Mouse (Mus musculus) megakaryocyte, adult 5-6 weeks (primary cell): ENCODE measurements around the gene Commd9. TPM values are rescaled to one million over a fixed set of nuclear protein-coding genes. Genes with fewer than 3 reads are reported as not detected.

ENCODE experiments used
- ATAC-seq: 2 replicates; pipeline ENCODE4 v1.8.0; 2016; ENCODE audit warnings: mild to moderate bottlenecking, inconsistent platforms; ENCODE audit not compliant: poor library complexity, severe bottlenecking
- total RNA-seq, 2 experiments: library from RNA; stranded (forward) in 1 of 2; stranded (reverse) in 1 of 2; fragments of 153-499, 151-499 nt in 1 of 2; fragments of 221-1000, 200-1000 nt in 1 of 2; gene quantifications; 2 replicates each; pipeline versions ENCODE4 v1.2.3 to v1.2.4; 2015 to 2017

Gene Commd9
- total RNA-seq (2015) (7.9 and 9.0 TPM in 2 replicates), total RNA-seq (2017) (49.2 and 68.2 TPM in 2 replicates)

DNA sequence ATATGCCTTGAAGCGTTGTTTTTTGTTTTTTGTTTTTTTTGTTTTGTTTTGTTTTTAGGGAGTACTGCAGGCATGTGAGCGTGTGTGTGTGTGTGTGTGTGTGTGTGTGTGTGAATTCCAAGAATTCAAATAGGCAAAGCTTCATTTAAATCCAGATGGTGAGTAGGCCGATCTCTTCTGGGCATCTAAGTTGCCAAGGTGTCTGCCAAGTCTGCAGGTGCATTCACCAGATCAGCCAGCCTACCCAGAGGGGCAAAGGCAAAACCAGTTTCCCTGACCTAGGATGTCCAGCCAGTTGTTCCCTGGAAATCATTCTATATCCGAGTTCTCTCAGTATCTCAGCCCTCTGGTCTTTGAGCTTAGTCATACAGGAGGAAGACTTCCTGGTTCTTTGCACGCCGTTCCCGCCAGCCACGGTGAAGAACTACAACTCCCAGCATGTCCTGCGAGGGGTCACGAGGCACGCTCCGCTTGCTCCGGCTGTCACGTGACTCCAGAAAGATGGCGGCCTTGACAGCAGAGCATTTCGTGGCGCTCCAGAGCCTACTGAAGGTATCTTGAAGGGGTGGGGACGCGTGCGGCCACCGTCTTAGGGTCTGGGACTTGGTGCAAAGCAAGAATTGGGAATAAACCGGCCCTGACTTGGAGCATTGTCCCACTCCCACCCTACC, at the start of gene Commd9:
Gene Commd9 (plus strand): TSS at position 480 of the 671 bp plus-strand sequence.
- peak; percentile 92 for ATAC-seq

DNA sequence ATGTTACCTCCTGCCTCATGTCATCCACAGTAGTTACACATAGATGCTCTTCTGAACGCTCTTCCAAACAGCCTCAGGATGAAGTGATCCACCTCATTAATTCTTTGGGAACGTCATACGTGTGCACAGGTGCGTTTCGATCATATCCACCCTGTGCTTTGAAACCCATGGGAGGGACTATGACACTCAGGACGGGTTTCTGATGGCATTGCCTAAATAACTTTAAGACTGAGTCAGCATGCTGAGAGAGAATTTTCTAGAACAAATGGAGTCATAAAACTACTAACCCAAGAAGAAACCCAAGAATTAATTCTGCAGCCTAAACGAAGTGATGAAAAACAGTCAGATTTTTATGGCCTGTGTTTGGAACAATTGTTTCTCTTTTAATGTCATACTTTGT, 43.3 kb upstream of the Commd9 start:
- no peak for ATAC-seq

DNA sequence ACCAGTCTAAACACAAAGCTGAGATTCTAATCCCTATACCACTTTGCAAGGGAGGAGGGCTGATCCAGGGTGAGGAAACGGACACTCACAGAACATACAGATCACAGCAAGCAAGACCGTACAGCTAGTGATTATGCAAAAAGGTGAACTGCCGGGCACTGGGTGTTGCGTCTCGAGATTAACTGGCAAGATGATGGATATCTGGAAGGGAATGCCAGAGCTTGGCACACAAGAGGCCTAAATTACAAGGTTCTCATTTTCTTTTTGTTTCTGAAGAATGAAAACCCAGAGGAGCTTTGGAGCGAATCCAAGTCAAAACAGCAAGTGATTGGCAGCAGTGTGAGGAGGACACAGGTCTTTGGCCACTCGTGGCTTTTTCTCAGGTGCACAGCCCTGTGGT, 31.3 kb upstream of the Commd9 start:
- no peak for ATAC-seq

DNA sequence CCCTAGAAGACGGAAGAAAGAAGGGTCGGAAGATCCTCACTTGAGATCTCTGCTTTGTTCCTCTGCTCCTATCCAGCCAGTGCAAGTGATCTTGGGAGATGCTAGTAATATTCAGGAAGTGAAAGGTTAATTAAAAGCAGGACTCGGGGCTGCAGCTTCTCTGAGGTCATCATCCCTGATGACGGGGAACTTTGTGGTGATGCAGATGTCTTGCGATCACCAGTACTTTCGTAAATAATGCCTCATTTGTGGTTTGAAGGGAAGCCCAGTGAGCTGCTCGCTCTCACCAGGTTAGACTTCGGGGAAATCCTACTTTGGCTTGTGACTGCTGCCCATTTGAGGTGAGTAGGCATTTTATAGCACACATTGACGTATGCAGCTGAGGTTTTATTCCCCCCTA, 29.9 kb upstream of the Commd9 start:
- ATAC-seq = peak; percentile 40; the same call in 1 of the 2 replicates

DNA sequence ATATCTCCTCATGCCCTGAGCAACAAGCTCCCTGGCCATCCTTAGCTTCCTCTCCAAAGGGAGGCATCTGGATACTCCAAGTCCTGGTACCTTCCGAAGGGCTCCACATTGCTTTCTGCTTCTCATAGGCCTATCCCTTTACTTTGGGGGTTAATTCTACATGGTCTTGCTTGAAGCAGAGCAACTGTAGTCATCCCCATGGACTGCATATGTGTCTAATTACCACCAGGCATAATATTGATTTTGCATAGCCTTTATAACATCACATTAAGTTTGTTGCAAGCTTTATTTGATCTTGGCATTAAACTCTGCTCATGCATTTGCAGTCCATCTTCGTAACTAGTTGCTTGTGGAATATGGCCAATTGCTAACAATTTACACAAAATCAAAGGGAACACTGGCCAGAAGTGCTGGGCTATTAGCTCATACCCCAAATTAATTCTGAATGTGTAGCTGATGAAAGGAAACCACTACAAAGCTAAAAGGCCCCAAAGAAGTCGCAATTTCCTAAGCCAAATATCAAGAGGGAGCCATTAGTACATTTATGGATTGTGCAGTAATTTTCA, 25.0 kb upstream of the Commd9 start:
- ATAC-seq = no peak

DNA sequence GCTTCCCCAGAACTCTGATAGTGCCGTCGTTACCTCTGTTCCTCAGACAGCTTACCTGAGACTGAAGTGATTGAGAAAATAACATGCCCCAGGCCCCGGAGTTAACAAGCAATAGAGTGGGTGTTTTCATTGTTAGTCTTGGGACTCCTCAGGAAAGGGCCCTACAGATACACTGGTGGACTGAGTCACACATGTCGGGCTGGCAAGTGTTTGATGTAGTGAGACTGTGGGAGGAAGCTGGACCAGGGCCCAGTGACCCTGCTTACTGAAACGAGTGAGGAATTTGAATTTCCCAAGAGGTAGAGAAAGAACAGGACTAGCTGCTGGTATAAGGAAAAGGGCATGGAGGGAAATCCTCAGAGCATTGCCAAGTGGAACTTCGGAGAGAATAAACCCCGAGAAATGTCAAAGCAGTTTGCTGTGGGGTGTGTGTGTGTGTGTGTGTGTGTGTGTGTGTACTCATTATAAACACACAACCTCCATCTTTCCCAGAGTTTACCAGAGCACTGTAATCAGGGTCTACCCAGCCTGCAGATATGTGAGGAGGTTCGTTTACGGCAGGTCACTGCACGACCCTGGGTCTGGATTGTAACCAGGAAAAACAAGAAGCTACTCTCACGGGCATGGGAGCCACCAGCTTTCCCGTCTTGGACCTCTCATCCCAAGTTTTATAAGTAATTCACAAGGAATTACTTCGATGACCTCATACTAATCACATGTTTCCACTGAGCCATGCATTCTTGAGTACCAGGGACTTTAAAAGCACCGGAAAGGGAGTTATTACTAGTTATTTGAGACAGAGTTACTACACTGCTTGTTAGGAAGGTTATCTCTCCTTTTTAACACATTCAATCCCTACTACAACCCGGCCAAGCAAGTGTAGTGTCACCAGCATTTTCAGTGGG, 23.6 kb upstream of the Commd9 start:
- ATAC-seq = no peak

DNA sequence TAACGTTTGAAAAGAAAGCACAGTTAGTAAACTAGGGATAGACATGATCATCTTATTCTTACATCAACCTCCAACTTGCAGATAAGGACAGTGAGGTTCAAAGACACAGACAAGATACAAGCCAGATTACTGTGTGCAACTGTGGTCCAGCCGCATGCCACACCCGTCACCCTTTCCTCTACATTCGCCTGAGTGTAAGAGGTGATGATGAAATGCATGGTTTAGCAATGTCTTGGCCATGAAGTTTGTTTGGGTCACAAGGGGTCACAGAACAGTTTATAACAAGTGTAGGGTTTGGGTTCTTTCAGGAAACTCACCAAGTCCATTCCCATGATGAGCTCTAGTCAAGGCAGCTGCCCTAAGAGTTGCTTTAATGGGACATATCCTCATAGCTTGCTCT, 17.4 kb upstream of the Commd9 start:
- ATAC-seq = peak; percentile 95

DNA sequence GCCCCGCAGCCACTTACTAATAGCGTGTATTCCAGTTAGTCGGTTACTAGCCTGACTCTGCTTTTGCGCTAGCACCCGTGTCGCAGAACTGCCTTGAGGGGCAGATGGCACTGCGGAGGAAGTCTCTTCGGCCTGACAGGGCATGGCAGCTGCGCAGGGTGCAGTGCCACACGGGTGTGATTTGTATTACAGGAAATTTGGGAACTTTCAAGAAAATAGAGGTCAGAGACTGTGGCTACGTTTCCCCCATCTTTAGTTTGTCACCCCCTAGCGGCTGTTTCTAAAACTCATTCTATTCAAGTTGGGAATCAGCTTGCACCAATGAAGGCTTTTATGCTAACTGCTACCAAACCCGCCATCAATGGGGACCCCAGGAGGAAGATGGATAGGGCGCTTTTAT, 14.9 kb upstream of the Commd9 start:
- peak; percentile 69 for ATAC-seq

DNA sequence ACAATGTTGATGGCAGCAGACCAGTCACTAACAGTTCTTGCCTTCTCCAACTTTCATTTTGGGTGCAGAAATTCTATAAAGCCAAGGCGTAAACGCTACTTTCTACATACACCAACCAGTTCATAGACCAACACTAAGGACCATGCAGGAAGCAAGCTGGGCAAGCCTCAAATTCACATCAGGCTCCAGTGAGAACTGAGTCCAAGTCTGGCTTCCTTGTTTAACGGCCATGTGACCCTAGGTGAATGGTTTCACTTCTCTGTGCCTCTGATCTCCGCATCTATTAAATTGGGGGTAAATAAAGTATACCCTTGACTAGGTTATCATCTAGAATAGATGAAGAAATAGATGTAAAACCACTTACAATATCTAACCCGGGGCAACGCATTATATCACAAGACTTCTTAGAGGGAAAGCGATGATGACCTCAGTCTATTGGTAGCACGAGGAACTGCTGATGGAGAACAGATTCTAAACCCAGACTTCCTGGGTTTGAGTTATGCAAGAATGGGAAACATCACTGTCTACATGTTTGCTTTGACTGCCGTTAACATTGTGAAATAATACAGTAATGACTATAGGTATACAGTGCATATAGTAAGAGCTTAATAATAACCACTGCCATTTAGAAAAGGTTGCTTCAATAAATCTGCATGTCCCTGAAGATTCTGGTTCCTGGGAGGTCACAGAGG, 4.4 kb upstream of the Commd9 start:
- ATAC-seq = peak; percentile 61

DNA sequence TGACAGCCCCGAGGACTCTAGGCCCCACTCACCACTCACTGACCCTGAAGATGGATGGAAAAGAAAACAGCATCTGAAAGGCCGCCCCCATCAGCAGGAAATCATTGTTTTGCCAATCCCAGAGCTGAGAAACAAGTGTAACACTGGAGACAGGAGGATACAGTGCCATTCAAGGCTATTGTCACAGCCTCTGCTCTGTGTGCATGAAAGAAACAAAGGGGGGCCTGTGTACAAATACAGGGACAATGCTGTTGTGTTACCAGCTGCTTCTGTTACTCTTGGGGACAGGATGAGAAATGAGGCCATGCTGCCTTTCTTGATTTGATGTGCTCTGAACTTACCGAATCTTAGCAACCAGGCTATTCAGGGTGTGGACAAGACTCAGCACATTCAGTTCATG, 3.0 kb upstream of the Commd9 start, which contains the start of gene Prr5l:
Gene Prr5l (minus strand): TSS at position 30 of the 400 bp plus-strand sequence.
- no peak for ATAC-seq

DNA sequence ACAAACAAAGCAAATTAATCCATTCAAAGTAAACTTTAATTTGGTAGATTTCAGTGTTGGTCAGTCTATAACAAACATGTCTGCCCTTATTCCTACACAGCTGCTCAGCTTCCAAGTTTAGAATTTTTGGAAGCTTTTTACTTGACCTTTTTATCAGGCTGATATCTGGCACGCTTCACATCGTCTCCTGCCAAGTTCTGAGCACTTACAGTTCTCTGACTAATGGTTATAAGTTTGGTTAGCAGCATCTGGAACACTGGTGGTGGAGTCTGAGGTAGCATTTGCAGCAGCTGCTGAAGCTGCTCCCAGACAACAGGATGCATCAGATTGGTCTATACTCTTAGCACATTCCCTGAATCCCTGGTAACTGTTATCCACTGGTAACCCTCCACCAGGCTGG, 1.8 kb upstream of the Commd9 start:
- ATAC-seq = no peak

DNA sequence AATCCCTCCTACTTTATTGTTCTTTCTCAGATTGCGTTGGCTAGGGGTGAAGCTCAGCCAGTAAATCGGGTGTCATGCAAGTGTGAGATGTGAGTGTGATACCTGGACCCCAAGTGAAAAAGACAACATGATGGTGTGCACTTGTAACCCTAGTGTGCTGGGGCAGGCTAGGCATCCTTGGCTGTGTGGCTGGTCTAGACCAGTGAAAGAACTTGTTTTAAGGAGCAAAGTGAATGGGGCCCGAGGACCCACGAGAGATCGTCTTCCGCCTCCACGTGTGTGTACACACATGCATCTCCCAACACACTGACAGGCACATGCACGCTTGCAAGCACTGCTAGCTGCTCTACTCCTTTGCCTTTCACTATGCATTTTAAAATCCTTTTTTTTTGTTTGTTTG, 2.8 kb downstream of the Commd9 start:
- ATAC-seq = no peak

DNA sequence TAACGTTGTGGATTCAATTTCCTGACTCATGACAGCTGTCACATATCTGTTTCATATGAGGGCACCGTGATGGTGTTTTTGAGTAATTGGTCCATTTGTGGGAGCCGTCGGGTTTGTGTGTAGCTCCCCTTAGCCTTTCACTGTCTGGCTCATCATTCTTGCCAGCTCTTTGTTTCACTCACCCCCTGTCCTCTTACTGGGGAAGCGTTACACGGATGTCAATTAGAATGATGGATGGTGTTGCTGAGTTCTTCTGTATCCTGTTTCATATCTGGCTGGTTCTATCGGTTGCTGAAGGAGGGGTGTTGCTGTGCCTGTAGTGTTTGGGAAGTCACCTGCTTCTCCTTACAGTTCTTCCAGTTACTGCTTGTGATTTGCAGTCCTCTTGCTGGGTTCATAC, 5.1 kb downstream of the Commd9 start:
- ATAC-seq = no peak

DNA sequence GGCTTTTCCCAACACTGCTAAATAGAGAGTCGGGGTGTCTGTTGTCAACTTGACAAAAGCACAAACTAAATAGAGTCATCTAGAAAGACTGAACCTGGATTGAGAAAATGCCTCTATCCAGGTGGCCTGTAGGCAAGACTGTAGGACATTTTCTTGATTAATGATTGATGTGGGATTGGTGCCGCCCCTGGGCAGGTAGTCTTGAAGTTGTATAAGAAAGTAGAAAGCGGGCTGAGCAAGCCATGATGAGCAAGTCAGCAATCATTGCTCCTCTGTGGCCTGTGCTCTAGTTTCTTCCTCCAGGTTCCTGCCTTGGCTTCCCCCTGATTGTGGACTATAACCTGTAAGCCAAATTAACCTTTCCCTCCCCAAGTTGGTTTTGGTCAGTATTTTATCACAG, 8.1 kb downstream of the Commd9 start:
- no peak for ATAC-seq

DNA sequence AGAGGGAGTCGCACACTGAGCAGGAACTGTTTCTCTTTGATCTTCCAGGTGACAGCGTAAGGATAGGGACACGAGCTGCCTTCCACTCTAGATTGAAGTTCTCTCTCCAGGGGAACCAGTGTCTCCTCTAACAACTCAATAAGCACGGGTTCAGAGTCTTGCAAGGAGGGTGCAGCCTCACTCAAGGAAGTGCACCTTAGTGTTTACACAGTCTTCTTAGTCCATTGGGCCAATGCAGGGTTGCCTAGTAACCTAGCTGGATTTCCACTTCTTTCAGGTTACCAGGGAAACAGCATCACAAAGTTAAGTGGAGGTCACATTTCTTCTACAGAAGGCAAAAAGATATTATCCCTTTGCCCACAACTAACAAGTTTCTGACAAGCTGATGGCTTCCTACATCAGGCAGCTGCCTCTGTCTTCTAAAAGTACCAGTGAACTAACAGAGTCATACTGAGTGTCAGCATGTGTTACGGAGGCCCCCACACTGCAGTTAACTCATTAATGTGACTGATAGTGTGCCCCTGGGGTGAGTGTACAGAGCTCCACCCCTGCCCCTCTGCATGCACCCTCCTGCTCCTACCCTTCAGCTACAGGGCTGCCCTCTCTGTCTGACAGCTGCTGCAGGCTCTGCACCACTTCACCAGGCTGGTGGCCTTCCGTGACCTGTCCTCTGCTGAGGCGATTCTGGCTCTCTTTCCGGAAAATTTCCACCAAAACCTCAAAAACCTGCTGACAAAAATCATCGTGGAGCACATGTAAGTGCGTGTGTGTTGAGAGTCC, 10.6 kb downstream of the Commd9 start:
- ATAC-seq = no peak

DNA sequence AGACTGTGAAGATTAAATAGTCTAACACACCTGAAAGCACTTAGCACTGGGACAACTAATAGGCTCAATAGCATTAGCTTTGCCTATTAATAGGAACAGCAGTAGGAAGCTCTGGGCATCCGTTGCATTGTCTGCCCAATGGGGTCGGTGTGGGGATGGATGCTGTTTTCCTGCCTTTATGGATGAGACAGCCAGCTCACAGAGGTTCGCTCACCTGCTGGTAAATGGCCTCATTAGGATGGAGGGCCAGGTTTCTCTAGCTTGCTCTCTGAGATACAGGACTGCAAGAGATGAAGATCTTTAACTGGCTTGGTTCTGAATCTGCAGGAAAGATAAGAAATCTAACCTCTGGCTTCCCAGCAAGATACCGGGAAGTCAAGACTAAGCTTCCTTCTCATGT, 16.1 kb downstream of the Commd9 start:
- ATAC-seq = no peak

DNA sequence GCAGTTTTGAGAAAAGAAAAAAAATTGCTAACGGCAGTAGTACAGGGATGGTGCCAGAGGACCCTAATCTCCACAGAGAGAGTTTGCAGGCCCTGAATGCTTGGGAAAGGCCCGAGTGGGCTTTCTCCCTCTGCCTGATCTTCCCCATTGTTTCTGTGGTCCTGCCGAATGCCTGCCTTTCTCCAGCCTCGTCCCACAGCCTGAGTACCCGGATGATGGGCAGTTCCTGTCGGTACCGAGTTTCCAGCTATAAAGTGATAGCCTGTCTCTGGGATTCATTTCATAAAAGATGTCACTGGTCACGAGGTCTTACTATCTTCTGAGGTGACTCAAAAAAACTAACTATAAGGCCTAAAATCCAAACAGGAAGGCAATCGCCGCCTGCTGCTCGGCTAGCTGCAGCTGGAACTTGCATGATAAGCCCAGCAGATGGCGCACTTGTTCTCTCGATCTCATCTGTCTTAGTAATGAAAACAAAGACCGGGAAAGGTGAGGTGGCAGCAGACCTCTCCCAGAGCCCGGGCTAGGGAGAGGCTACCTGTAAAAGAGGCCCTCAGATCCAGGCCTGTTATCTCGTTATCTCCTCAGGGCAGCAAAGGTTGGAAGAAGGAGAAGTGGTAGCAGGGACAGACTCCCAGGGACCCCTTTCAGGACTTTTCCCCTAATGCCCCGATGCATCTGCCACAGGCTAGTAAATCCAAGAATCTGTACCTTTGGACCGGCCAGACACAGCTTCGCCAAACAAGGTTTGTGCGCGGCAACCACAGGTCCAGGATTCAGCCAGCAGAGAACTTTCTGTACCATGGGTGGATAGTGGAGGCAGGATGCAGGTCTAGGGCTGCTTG, 19.7 kb downstream of the Commd9 start:
- ATAC-seq = peak; percentile 88

DNA sequence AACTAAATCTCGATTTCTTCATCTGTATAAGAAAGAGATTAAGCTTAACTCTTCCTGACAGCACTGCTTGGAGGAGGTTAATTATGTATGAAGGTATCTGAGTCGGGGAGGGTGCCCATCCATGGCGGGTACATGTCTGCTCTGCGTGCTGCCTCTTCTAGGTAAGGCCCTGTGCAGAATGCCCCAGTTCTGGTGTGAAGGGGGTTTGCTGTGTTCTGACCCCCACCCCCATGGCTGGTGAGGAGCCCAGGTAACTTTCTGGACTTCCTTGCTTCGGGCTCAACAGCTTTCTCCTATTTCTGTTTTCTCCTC, 20.3 kb downstream of the Commd9 start:
- no peak for ATAC-seq

DNA sequence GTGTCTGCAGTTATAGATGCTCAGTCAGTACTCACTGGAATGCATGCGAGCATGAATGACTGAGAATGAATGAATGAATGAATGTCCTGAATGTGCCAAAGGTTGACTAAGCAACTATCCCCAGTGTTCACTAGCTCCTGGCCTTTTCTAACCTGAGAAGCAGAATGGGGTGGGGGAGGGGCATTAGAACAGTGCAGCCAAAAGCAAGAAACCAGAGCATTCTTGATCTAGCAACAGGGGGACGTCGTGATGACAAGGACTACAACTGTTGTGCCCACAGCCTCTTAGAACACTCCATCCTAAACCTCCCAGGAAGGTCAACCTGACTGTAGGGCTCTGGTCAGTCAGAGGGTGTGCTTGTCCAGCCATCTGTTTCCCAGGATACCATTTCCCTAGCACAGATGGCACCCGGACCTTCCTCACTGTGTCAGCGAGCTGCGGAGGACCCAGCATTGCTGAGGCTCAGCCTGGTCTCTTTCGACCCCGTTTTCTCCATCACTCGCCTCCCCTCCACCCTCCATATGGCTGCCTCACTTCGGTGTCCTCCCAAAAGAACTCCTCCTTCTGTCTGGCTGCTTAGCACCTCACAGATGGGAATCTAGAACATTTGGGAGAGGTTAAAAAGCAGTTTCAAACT, 21.5 kb downstream of the Commd9 start:
- no peak for ATAC-seq
